In genomic region chr15:97374085-97374844, GRCm38 (mm10) we compare ENCODE assay signal across 10 mouse cellular contexts.
DNase-seq lines count a peak whose midpoint lies in the region; ATAC-seq and TF ChIP-seq lines count a peak whose summit lies in the region.
"Had no signal": no experiment of that assay in that cellular context is flagged by ENCODE, and none has a peak within 500 bp of the region (broad histone marks: within the 10 kb centered on the region; RNA-seq: fewer than 3 reads in every experiment).

No protein-coding gene starts in this region.

- no peak for DNase-seq in heart, adult 9 months (ENCODE audit: low spot score in 2 of 2)
- peak; percentile 72 for DNase-seq in midbrain, embryonic 11.5 days (ENCODE audit: low spot score, missing footprints)
- no peak for DNase-seq in liver, postnatal 0 days
- DNase-seq in forebrain, postnatal 0 days, result no peak

- peaks cover 27% of the 10 kb centered on the region for H3K4me1 ChIP-seq in heart, embryonic 13.5 days
- peaks cover 11% of the 10 kb centered on the region for H3K4me1 ChIP-seq in midbrain, embryonic 11.5 days (ENCODE audit: control insufficient read depth, insufficient read depth, low read length)
- H3K4me1 ChIP-seq in midbrain, embryonic 15.5 days, result peaks cover 5% of the 10 kb centered on the region; the same call in 1 of the 2 replicates
- H3K4me1 ChIP-seq in embryonic facial prominence, embryonic 12.5 days, result peaks cover 6% of the 10 kb centered on the region; the same call in 1 of the 2 replicates
- H3K4me1 ChIP-seq in liver, postnatal 0 days (ENCODE audit: insufficient read depth), result peaks cover 22% of the 10 kb centered on the region
- peaks cover 16% of the 10 kb centered on the region; the same call in 1 of the 2 replicates for H3K4me1 ChIP-seq in forebrain, embryonic 12.5 days
- H3K4me1 ChIP-seq in forebrain, postnatal 0 days (ENCODE audit: insufficient read depth), result 0 out of 2 replicates have a peak, but pooled peaks cover 4% of the 10 kb centered on the region

- ATAC-seq in heart, embryonic 13.5 days (ENCODE audit: extremely low read depth, insufficient number of reproducible peaks, low FRiP score, low TSS enrichment), result no peak
- ATAC-seq in midbrain, embryonic 11.5 days (ENCODE audit: low FRiP score), result no peak
- no peak for ATAC-seq in midbrain, embryonic 15.5 days (replicated peaks)
- ATAC-seq in embryonic facial prominence, embryonic 12.5 days (ENCODE audit: insufficient number of reproducible peaks, insufficient read depth, low FRiP score, low TSS enrichment), result no peak
- no peak for ATAC-seq in liver, postnatal 0 days
- no peak for ATAC-seq in forebrain, embryonic 12.5 days (ENCODE audit: low FRiP score)
- no peak for ATAC-seq in forebrain, postnatal 0 days

- no peak for TF ChIP-seq CTCF in liver, postnatal 0 days (IDR thresholded peaks at IDR 0.05; ENCODE audit: low read depth)
- TF ChIP-seq CTCF in forebrain, postnatal 0 days (IDR thresholded peaks at IDR 0.05; ENCODE audit: low read depth), result no peak

- H3K27me3 ChIP-seq in heart, embryonic 13.5 days (replicated peaks), result peaks cover 3% of the 10 kb centered on the region
- H3K27me3 ChIP-seq in midbrain, embryonic 11.5 days (ENCODE audit: control insufficient read depth, insufficient read depth, low read length), result no peaks in the 10 kb centered on the region
- no peaks in the 10 kb centered on the region for H3K27me3 ChIP-seq in midbrain, embryonic 15.5 days (replicated peaks)
- 0 out of 2 replicates have a peak, but pooled peaks cover 3% of the 10 kb centered on the region for H3K27me3 ChIP-seq in embryonic facial prominence, embryonic 12.5 days
- H3K27me3 ChIP-seq in liver, postnatal 0 days (ENCODE audit: insufficient read depth, low read length), result no peaks in the 10 kb centered on the region
- peaks cover 15% of the 10 kb centered on the region for H3K27me3 ChIP-seq in forebrain, embryonic 12.5 days
- no peaks in the 10 kb centered on the region for H3K27me3 ChIP-seq in forebrain, postnatal 0 days (ENCODE audit: insufficient read depth, low read length)

- 63% methylated on average over 8 of the region's 8 CpGs for WGBS in heart, embryonic 13.5 days
- 64% methylated on average over 8 of the region's 8 CpGs for WGBS in midbrain, embryonic 11.5 days
- 64% methylated on average over 8 of the region's 8 CpGs for WGBS in midbrain, embryonic 15.5 days
- WGBS in embryonic facial prominence, embryonic 12.5 days, result 54% methylated on average over 8 of the region's 8 CpGs
- WGBS in liver, postnatal 0 days (ENCODE audit: insufficient replicate concordance), result 65% methylated on average over 8 of the region's 8 CpGs
- 61% methylated on average over 8 of the region's 8 CpGs for WGBS in forebrain, embryonic 12.5 days
- 57% methylated on average over 8 of the region's 8 CpGs for WGBS in forebrain, postnatal 0 days

- peak overlapping the region; percentile 42 for H3K4me3 ChIP-seq in heart, embryonic 13.5 days
- no peak overlapping the region for H3K4me3 ChIP-seq in midbrain, embryonic 11.5 days (ENCODE audit: low read depth, low read length)
- H3K4me3 ChIP-seq in midbrain, embryonic 15.5 days, result no peak overlapping the region
- H3K4me3 ChIP-seq in embryonic facial prominence, embryonic 12.5 days, result no peak overlapping the region
- peak overlapping the region; percentile 17; the same call in 1 of the 2 replicates for H3K4me3 ChIP-seq in liver, postnatal 0 days (ENCODE audit: low read depth, low read length)
- no peak overlapping the region for H3K4me3 ChIP-seq in forebrain, embryonic 12.5 days (replicated peaks)
- no peak overlapping the region for H3K4me3 ChIP-seq in forebrain, postnatal 0 days (ENCODE audit: low read depth, low read length)
- H3K4me3 ChIP-seq: hindbrain, embryonic 13.5 days; neural tube, embryonic 12.5 days had no signal

- no peak overlapping the region for H3K27ac ChIP-seq in heart, embryonic 13.5 days (replicated peaks)
- H3K27ac ChIP-seq in midbrain, embryonic 11.5 days (ENCODE audit: low read depth, low read length), result no peak overlapping the region
- no peak overlapping the region for H3K27ac ChIP-seq in midbrain, embryonic 15.5 days
- no peak overlapping the region for H3K27ac ChIP-seq in embryonic facial prominence, embryonic 12.5 days
- 0 out of 2 replicates have a peak overlapping the region, but pooled peaks have one; percentile 74 for H3K27ac ChIP-seq in liver, postnatal 0 days (ENCODE audit: low read depth)
- no peak overlapping the region for H3K27ac ChIP-seq in forebrain, embryonic 12.5 days
- H3K27ac ChIP-seq in forebrain, postnatal 0 days (ENCODE audit: low read depth, low read length), result no peak overlapping the region
- H3K27ac ChIP-seq: hindbrain, embryonic 13.5 days; neural tube, embryonic 12.5 days had no signal

- peak overlapping the region; percentile 72 for H3K4me2 ChIP-seq in heart, embryonic 13.5 days
- no peak overlapping the region for H3K4me2 ChIP-seq in midbrain, embryonic 11.5 days
- no peak overlapping the region for H3K4me2 ChIP-seq in midbrain, embryonic 15.5 days
- peak overlapping the region; percentile 42; the same call in 1 of the 2 replicates for H3K4me2 ChIP-seq in embryonic facial prominence, embryonic 12.5 days (replicated peaks)
- peak overlapping the region; percentile 66 for H3K4me2 ChIP-seq in liver, postnatal 0 days (ENCODE audit: low read depth, low read length)
- no peak overlapping the region for H3K4me2 ChIP-seq in forebrain, embryonic 12.5 days
- H3K4me2 ChIP-seq in forebrain, postnatal 0 days (ENCODE audit: low read depth), result no peak overlapping the region

- peak overlapping the region; percentile 73 for H3K9ac ChIP-seq in heart, embryonic 13.5 days
- H3K9ac ChIP-seq in midbrain, embryonic 11.5 days (ENCODE audit: low read length), result no peak overlapping the region
- no peak overlapping the region for H3K9ac ChIP-seq in midbrain, embryonic 15.5 days
- no peak overlapping the region for H3K9ac ChIP-seq in embryonic facial prominence, embryonic 12.5 days
- H3K9ac ChIP-seq in liver, postnatal 0 days (replicated peaks), result no peak overlapping the region
- no peak overlapping the region for H3K9ac ChIP-seq in forebrain, embryonic 12.5 days
- H3K9ac ChIP-seq in forebrain, postnatal 0 days, result no peak overlapping the region
- H3K9ac ChIP-seq: hindbrain, embryonic 13.5 days; neural tube, embryonic 12.5 days had no signal

- H3K9me3 ChIP-seq in heart, embryonic 13.5 days, result no peaks in the 10 kb centered on the region
- H3K9me3 ChIP-seq in midbrain, embryonic 11.5 days (ENCODE audit: control insufficient read depth, low read length), result no peaks in the 10 kb centered on the region
- no peaks in the 10 kb centered on the region for H3K9me3 ChIP-seq in midbrain, embryonic 15.5 days
- H3K9me3 ChIP-seq in embryonic facial prominence, embryonic 12.5 days, result no peaks in the 10 kb centered on the region
- no peaks in the 10 kb centered on the region for H3K9me3 ChIP-seq in liver, postnatal 0 days (ENCODE audit: low read length)
- no peaks in the 10 kb centered on the region for H3K9me3 ChIP-seq in forebrain, embryonic 12.5 days
- no peaks in the 10 kb centered on the region for H3K9me3 ChIP-seq in forebrain, postnatal 0 days (ENCODE audit: low read length)
- H3K9me3 ChIP-seq: hindbrain, embryonic 13.5 days; neural tube, embryonic 12.5 days had no signal

- TF ChIP-seq EP300 in liver, postnatal 0 days (IDR thresholded peaks at IDR 0.05; ENCODE audit: low read depth), result no peak

- no peaks in the 10 kb centered on the region for H3K36me3 ChIP-seq in heart, embryonic 13.5 days
- H3K36me3 ChIP-seq in midbrain, embryonic 11.5 days (ENCODE audit: control insufficient read depth, insufficient read depth, low read length), result no peaks in the 10 kb centered on the region
- H3K36me3 ChIP-seq in midbrain, embryonic 15.5 days (replicated peaks), result no peaks in the 10 kb centered on the region
- no peaks in the 10 kb centered on the region for H3K36me3 ChIP-seq in embryonic facial prominence, embryonic 12.5 days
- H3K36me3 ChIP-seq in liver, postnatal 0 days (replicated peaks; ENCODE audit: insufficient read depth, low read length), result no peaks in the 10 kb centered on the region
- no peaks in the 10 kb centered on the region for H3K36me3 ChIP-seq in forebrain, embryonic 12.5 days (replicated peaks)
- H3K36me3 ChIP-seq in forebrain, postnatal 0 days (ENCODE audit: insufficient read depth), result no peaks in the 10 kb centered on the region
- H3K36me3 ChIP-seq: hindbrain, embryonic 13.5 days; neural tube, embryonic 12.5 days had no signal

Comparison
In these comparisons a context has a peak if more than half of its experiments do, and no peak if none do; other contexts are left out.
1. H3K4me2 ChIP-seq: peak in heart, embryonic 13.5 days (single experiment), embryonic facial prominence, embryonic 12.5 days (single experiment) and liver, postnatal 0 days (single experiment); none in midbrain, embryonic 11.5 days (single experiment), midbrain, embryonic 15.5 days (single experiment), forebrain, embryonic 12.5 days (single experiment) and forebrain, postnatal 0 days (single experiment).
2. H3K4me3 ChIP-seq: peak in heart, embryonic 13.5 days (single experiment) and liver, postnatal 0 days (single experiment); none in midbrain, embryonic 11.5 days (single experiment), midbrain, embryonic 15.5 days (single experiment), embryonic facial prominence, embryonic 12.5 days (single experiment), forebrain, embryonic 12.5 days (single experiment) and forebrain, postnatal 0 days (single experiment).